In the genomic region with DNA sequence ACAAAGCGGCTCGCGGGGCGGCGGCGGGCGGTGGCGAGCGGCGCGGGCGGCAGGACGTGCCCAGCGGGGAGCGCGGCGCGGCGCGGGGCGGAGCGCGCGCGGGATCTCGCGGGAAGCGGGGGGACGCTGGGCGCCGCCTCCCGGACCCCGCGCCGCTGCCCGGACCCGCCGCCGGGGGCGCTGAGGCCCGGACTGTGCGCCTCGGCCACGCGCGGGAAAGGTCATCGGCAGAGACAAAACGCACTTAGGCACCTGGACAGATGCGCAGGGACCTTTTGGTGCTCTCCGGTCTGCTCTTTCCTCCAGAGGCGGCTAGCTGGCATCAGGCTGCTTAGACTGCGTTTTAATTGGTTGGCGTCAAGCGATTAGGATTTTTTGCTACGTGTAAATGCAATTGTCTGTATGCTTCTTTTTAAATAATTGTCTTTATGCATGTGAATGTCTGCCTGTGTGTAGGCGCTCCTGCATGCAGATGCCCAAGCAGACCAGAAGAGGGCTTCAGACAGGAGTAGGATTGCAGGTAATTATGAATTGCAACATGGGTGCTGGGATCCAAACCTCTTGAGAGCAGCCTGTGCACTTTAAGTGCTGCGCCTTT, we compare ENCODE assay signal across 1 mouse cellular context.
TF ChIP-seq lines count a peak whose summit lies in the region.

A gene (minus strand): TSS at position 78 of the 598 bp plus-strand sequence.

TF ChIP-seq in MEL, 35 proteins besides CTCF, POLR2A, EP300 and RAD21 (continued from another document):
- TF ChIP-seq POLR2AphosphoS5 (IDR thresholded peaks at IDR 0.05; ENCODE audit: borderline replicate concordance, low read depth, low read length) (no peak), MXI1 (IDR thresholded peaks at IDR 0.05; ENCODE audit: low read depth, low read length) (no peak), JUND (IDR thresholded peaks at IDR 0.05; ENCODE audit: low read depth, low read length) (no peak)
